Mouse (Mus musculus): ENCODE data around the gene Cep104. TPM values are rescaled to one million over a fixed set of nuclear protein-coding genes. Genes with fewer than 3 reads are reported as not detected.
A peak's percentile ranks its signal among the peaks of the same experiment; 100 is the strongest.

Gene Cep104
- polyA plus RNA-seq, 2 experiments, result 3.9 to 5.1 TPM

DNA sequence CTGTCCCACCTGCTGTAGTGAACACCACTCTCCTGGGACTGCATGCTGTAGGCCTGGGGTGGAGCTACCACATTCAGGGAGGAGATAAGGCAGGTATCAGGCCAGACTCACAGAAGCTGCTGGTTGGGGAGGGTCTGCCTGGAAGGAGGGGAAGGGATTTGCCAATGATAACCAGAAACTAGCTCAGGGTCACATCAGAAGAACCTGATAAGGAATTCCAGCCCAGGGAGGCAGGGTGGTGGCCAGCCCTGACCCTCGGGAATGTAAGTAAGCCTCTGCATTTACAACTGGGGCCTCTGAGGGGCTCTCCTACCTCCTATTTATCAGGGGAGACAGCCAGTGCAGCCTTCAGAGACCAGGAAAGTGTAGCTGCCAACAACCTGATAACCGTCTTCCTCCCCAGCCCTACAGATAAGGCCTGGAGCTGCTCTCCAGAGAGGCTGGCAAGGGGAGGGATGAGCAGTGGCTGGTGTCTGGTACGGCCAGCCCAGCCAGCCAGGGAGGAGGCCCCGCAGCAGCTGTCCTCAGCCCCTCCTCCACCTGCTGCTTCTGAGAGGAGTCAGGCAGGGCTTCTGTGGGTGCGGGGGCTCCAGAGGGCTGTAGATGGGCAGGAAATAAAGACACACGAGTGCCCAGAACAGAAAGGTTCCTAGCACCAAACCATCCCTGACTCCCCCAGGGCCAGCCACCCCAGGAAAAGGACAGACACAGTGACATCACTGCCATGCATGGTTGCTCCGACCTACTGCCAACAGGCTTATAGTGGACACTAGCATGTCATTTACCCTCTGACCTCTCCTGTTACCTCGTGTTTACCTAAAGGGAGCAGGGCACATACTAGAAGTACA, 49.0 kb downstream of the Cep104 start:
- Histone ChIP-seq H3K27me3 (ENCODE audit: control insufficient read depth, insufficient read depth, low read length) (no peaks in the 10 kb centered on the region), H3K27ac (peak overlapping the region; percentile 82), H3K4me2 (ENCODE audit: low read depth) (peak overlapping the region; percentile 82), H3K9ac (replicated peaks) (peak overlapping the region; percentile 99), H3K4me3 (ENCODE audit: insufficient read depth in 1 of 2, low read depth in 2 of 2, low read length in 2 of 2) (peak overlapping the region; percentile 92 to 96), H3K36me3 (replicated peaks; ENCODE audit: control insufficient read depth, insufficient read depth, low read depth) (peaks cover 42% of the 10 kb centered on the region), H3K9me3 (ENCODE audit: control insufficient read depth, low read length) (no peaks in the 10 kb centered on the region), H3K4me1 (replicated peaks; ENCODE audit: control insufficient read depth in 2 of 2, insufficient read depth in 2 of 2, low read length in 1 of 2) (peaks cover 18 to 40% of the 10 kb centered on the region in 2 experiments)
- DNase-seq (ENCODE audit: low read depth in 3 of 3, low spot score in 3 of 3) (peak; percentile 88 to 90 (median 88)), ATAC-seq (ENCODE audit: insufficient read depth) (peak; percentile 83)
- 2% methylated on average over 8 of the region's 8 CpGs for WGBS (ENCODE audit: insufficient replicate concordance)
- TF ChIP-seq EP300 (IDR thresholded peaks at IDR 0.05; ENCODE audit: low read depth), result peak; percentile 88
- TF ChIP-seq CTCF (IDR thresholded peaks at IDR 0.05; ENCODE audit: low read depth), result no peak

DNA sequence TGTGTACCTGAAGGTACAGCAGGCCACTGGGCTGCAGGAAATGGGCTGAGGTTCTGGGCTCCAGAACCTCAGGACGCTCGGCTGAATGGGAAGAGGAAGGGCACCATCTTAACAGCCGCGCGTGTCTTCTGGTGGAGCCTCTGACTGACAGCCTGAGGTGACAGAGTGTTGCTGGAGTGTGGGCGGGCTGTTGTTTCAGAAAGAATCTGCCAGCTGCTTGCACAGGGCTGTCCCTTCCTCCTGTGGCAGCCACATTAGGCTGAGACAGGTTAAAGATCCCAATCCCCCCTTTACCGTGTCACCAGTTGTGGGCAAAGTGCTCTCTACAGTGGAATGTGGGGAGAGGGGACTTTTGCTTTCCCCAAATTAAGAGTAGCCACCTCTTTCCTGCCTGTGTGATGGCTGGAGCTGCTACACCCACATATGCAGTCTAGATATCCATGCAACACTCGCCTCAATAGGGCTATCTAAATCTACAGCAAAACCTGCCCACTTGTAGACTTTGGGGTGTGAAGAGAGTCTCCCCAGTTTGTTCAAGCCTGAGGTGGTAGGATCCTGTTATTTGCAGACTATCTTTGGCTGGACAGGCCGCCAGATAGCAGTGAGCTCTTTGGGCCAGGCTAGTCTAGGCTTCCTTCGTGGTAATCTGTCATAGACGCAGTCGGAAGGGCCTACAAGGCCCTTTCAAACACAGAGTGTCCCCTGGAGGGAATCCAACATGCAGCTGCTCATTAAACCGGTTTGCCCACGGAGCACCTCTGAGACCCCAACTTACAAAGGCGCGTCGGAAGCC, 49.9 kb downstream of the Cep104 start:
- H3K36me3 ChIP-seq (replicated peaks; ENCODE audit: control insufficient read depth, insufficient read depth, low read depth), result peaks cover 35% of the 10 kb centered on the region
- H3K27ac ChIP-seq, result peak overlapping the region; percentile 82
- ATAC-seq (ENCODE audit: insufficient read depth) (no peak), DNase-seq (ENCODE audit: low read depth in 3 of 3, low spot score in 3 of 3) (peak; percentile 41 to 47 (median 44))
- peak overlapping the region; percentile 99 for H3K9ac ChIP-seq (replicated peaks)
- peak overlapping the region; percentile 92 to 96 for H3K4me3 ChIP-seq (ENCODE audit: insufficient read depth in 1 of 2, low read depth in 2 of 2, low read length in 2 of 2)
- WGBS (ENCODE audit: insufficient replicate concordance), result 4% methylated on average over 17 of the region's 17 CpGs
- H3K4me2 ChIP-seq (ENCODE audit: low read depth), result peak overlapping the region; percentile 82
- no peaks in the 10 kb centered on the region for H3K9me3 ChIP-seq (ENCODE audit: control insufficient read depth, low read length)
- H3K27me3 ChIP-seq (ENCODE audit: control insufficient read depth, insufficient read depth, low read length), result no peaks in the 10 kb centered on the region
- peaks cover 18 to 40% of the 10 kb centered on the region in 2 experiments for H3K4me1 ChIP-seq (replicated peaks; ENCODE audit: control insufficient read depth in 2 of 2, insufficient read depth in 2 of 2, low read length in 1 of 2)
- TF ChIP-seq EP300 (IDR thresholded peaks at IDR 0.05; ENCODE audit: low read depth) (no peak), CTCF (IDR thresholded peaks at IDR 0.05; ENCODE audit: low read depth) (no peak)

DNA sequence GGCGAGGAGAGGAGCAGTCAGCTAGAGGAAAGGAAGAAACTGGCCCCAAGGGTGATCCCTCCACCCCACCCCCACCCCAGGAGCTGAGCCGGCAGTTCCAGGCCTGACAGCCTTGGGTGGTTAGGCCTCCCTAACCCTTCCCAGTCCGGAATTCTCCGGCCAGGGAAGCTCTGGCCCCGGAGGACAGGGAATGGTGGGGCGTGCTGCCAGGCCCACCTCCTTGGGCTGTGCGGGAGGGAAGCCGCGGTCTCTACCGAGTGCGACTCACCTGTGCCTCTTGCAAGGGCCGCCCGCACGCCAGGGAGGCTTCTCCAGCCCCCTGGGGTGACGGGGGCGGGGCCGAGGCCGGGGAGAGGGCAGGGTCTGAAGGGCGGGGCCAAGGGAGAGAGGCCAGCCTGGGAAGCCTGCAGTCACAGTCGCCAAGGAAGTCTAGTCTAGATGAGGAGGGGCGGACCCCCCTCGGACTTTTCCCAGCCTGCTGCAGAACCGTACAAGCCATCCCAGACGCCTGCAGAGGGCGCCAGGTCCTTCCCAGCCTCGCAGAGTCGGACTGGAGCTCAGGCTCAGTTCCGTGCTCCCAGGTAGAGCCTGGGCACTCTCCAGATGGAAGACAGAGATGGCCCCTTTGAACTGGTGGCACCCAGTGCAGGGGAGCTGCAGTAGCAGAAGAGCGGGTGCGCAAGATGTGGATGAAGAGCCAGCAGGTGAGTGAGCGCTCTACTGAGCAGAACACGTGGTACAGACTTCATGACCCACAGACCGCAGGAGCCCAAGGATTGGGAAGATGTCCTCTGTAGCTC, 50.8 kb downstream of the Cep104 start, which contains the start of gene Smim1:
Smim1 (minus strand) TSS at position 590 of the 800 bp plus-strand sequence.
- Histone ChIP-seq H3K27ac (peak within 1 kb of the TSS; percentile 82), H3K27me3 (ENCODE audit: control insufficient read depth, insufficient read depth, low read length) (no peaks in the 10 kb centered on the region), H3K9ac (replicated peaks) (peak within 1 kb of the TSS; percentile 99), H3K4me3 (ENCODE audit: insufficient read depth in 1 of 2, low read depth in 2 of 2, low read length in 2 of 2) (peak within 1 kb of the TSS; percentile 92 to 96), H3K4me1 (replicated peaks; ENCODE audit: control insufficient read depth in 2 of 2, insufficient read depth in 2 of 2, low read length in 1 of 2) (peaks cover 18 to 40% of the 10 kb centered on the region in 2 experiments), H3K36me3 (replicated peaks; ENCODE audit: control insufficient read depth, insufficient read depth, low read depth) (peaks cover 26% of the 10 kb centered on the region), H3K9me3 (ENCODE audit: control insufficient read depth, low read length) (no peaks in the 10 kb centered on the region), H3K4me2 (ENCODE audit: low read depth) (peak within 1 kb of the TSS; percentile 82)
- 2% methylated on average over 33 of the region's 33 CpGs for WGBS (ENCODE audit: insufficient replicate concordance)
- DNase-seq (ENCODE audit: low read depth in 3 of 3, low spot score in 3 of 3), result peak; percentile 72 to 79 (median 75)
- TF ChIP-seq EP300 (IDR thresholded peaks at IDR 0.05; ENCODE audit: low read depth) (no peak; the same call in 1 of the 2 replicates), CTCF (IDR thresholded peaks at IDR 0.05; ENCODE audit: low read depth) (peak; percentile 90)
- peak; percentile 58 for ATAC-seq (ENCODE audit: insufficient read depth)

DNA sequence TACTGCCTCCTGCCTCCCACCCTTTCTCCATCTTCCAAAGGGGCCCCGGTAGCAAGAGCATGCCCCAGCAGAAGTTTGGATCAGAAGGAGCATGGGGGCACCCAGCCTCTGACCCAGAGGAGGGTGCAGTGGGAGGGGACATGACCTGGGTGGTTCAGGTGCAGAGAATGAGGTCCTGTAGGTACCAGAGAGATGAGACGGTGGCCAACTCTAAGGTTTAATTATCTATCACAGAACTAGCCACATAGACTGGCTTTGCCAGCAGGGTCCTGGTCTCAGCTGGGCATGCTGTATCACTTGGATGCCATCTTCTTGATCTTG, 51.4 kb downstream of the Cep104 start:
- Histone ChIP-seq H3K4me1 (replicated peaks; ENCODE audit: control insufficient read depth in 2 of 2, insufficient read depth in 2 of 2, low read length in 1 of 2) (peaks cover 18 to 40% of the 10 kb centered on the region in 2 experiments), H3K27me3 (ENCODE audit: control insufficient read depth, insufficient read depth, low read length) (no peaks in the 10 kb centered on the region), H3K27ac (peak overlapping the region; percentile 82), H3K9ac (replicated peaks) (peak overlapping the region; percentile 99), H3K4me2 (ENCODE audit: low read depth) (peak overlapping the region; percentile 82), H3K4me3 (ENCODE audit: insufficient read depth in 1 of 2, low read depth in 2 of 2, low read length in 2 of 2) (peak overlapping the region; percentile 92 to 96), H3K9me3 (ENCODE audit: control insufficient read depth, low read length) (no peaks in the 10 kb centered on the region), H3K36me3 (replicated peaks; ENCODE audit: control insufficient read depth, insufficient read depth, low read depth) (peaks cover 24% of the 10 kb centered on the region)
- DNase-seq (ENCODE audit: low read depth in 3 of 3, low spot score in 3 of 3) (no peak), ATAC-seq (ENCODE audit: insufficient read depth) (no peak)
- WGBS (ENCODE audit: insufficient replicate concordance), result 10% methylated on average over 2 of the region's 2 CpGs
- TF ChIP-seq EP300 (IDR thresholded peaks at IDR 0.05; ENCODE audit: low read depth), result no peak
- no peak for TF ChIP-seq CTCF (IDR thresholded peaks at IDR 0.05; ENCODE audit: low read depth)

Data from liver, embryonic 14.5 days (tissue).